Mouse (Mus musculus) adrenal gland, postnatal 0 days (tissue): ENCODE data around the gene Egfl7. TPM values are rescaled to one million over a fixed set of nuclear protein-coding genes. Genes with fewer than 3 reads are reported as not detected.

Source experiments
- microRNA-seq: library from miRNA; unstranded; fragments of <30 nt; microRNA quantifications from one replicate; pipeline ENCODE4, GENCODE M21; 2016; ENCODE audit warnings: borderline replicate concordance; ENCODE audit not compliant: insufficient number of aligned reads
- polyA plus RNA-seq: library from polyadenylated mRNA; unstranded; fragments of >200 nt; fragmentation: Nextera tagmentation; extraction: Ambion mirVana; gene quantifications from 2 replicates; pipeline ENCODE4 v1.2.1, GENCODE M21; 2015

Gene Egfl7
- 141 and 155 TPM in 2 replicates for polyA plus RNA-seq

GRCm38 (mm10) chr2:26579714-26580113, at the start of gene Egfl7:
Gene Egfl7 (plus strand): TSS chr2:26580014.

GRCm38 (mm10) chr2:26586294-26587043, 6.7 kb downstream of the Egfl7 start, which contains the start of gene Gm20532:
Gene Gm20532 (plus strand): TSS chr2:26586639.

GRCm38 (mm10) chr2:26603720-26604671, 24.2 kb downstream of the Egfl7 start, which contains the start of gene Agpat2:
Gene Agpat2 (minus strand): TSS chr2:26604417.

GRCm38 (mm10) chr2:26627921-26628739, 48.3 kb downstream of the Egfl7 start, which contains the start of gene Fam69b:
Gene Fam69b (plus strand): TSS chr2:26628457.

Small RNA genes lying within 50 kb of the gene (microRNA-seq; reads per million reads assigned to microRNA genes)
- gene Mir126a (1.4 reads per million), gene Mir126b (not detected)

Other genes with a start within 250 kb of the Egfl7 start
- 22.9 and 24.7 TPM in 2 replicates for gene Dnlz, start 227.9 kb upstream of the Egfl7 start, polyA plus RNA-seq
- gene Card9, start 219.1 kb upstream of the Egfl7 start, polyA plus RNA-seq: 0.83 and 0.84 TPM in 2 replicates
- 9.4 and 15.4 TPM in 2 replicates for gene Snapc4, start 199.4 kb upstream of the Egfl7 start, polyA plus RNA-seq
- 48.6 and 71.9 TPM in 2 replicates for gene Entr1, start 190.7 kb upstream of the Egfl7 start, polyA plus RNA-seq
- 55.5 and 106 TPM in 2 replicates for gene Pmpca, start 190.7 kb upstream of the Egfl7 start, polyA plus RNA-seq
- 11.2 and 17.7 TPM in 2 replicates for gene Inpp5e, start 170.8 kb upstream of the Egfl7 start, polyA plus RNA-seq
- 9.3 and 10.4 TPM in 2 replicates for gene Sec16a, start 134.8 kb upstream of the Egfl7 start, polyA plus RNA-seq
- gene Notch1, start 63.4 kb upstream of the Egfl7 start, polyA plus RNA-seq: 4.7 and 5.6 TPM in 2 replicates
- 0.19 TPM in 1 of 2 replicates, not detected in the other for gene Gm20532, start 6.6 kb downstream of the Egfl7 start, polyA plus RNA-seq
- gene Agpat2, start 24.4 kb downstream of the Egfl7 start, polyA plus RNA-seq: 63.4 and 95.9 TPM in 2 replicates
- gene Fam69b, start 48.4 kb downstream of the Egfl7 start, polyA plus RNA-seq: 15.9 and 24.8 TPM in 2 replicates
- gene Lcn4, start 91.3 kb downstream of the Egfl7 start, polyA plus RNA-seq: not detected in 2 replicates